Mouse (Mus musculus) cerebellum, adult 2 months (tissue): ENCODE measurements around the gene Dip2c.

Source experiments
- CTCF ChIP-seq: fragments of 200-500 bp; IDR thresholded peaks from 2 replicates; pipeline ENCODE4 v1.5.1; 2011; ENCODE audit warnings: low read depth, mild to moderate bottlenecking, control low read depth, low read length, moderate library complexity, borderline replicate concordance; ENCODE audit not compliant: insufficient read depth
- POLR2A ChIP-seq: fragments of 200-500 bp; IDR thresholded peaks from 2 replicates; pipeline ENCODE4 v1.6.1; 2011; ENCODE audit warnings: low read length, control low read depth, borderline replicate concordance; ENCODE audit not compliant: insufficient read depth

DNA sequence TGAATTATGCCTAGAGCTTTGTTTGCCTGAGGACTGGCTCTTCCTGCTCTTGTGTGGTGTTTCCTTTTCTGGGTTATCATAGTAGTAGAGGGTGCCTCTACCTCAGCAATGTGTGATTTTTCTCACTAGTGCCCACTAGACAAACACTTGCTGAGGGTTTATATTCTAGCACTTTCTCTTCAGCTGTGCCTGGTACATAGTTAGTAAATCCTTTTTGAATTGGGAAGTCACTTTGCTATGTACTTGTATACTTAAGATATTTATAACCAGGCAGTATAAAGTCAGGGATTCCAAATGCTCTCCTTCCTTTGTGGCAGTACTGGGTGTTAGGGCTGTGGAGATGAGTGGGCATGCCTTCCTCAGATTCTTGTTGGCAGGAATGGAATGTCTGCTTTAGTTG lies 56.9 kb downstream of the Dip2c start:
- TF ChIP-seq CTCF, result no peak
- TF ChIP-seq POLR2A, result no peak
